10 mouse cellular contexts compared by ENCODE assay signal in genomic region chr14:46077406-46078131, GRCm38 (mm10).
A peak's percentile ranks its signal among the peaks of the same experiment; 100 is the strongest.
DNase-seq lines count a peak whose midpoint lies in the region; ATAC-seq and TF ChIP-seq lines count a peak whose summit lies in the region.
"Had no signal": no experiment of that assay in that cellular context is flagged by ENCODE, and none has a peak within 500 bp of the region (broad histone marks: within the 10 kb centered on the region; RNA-seq: fewer than 3 reads in every experiment).

No protein-coding gene starts in this region.

- no peak for TF ChIP-seq EP300 in heart, adult 2 months (IDR thresholded peaks at IDR 0.05; ENCODE audit: insufficient read depth, low read depth, low read length)

- H3K9me3 ChIP-seq in forebrain, embryonic 11.5 days (ENCODE audit: control insufficient read depth, low read length): no peaks in the 10 kb centered on the region
- H3K9me3 ChIP-seq in forebrain, embryonic 10.5 days: no peaks in the 10 kb centered on the region
- H3K9me3 ChIP-seq in hindbrain, embryonic 15.5 days: no peaks in the 10 kb centered on the region
- no peaks in the 10 kb centered on the region for H3K9me3 ChIP-seq in midbrain, embryonic 15.5 days
- H3K9me3 ChIP-seq: liver, embryonic 13.5 days had no signal

- no peaks in the 10 kb centered on the region for H3K27me3 ChIP-seq in forebrain, embryonic 11.5 days (ENCODE audit: control insufficient read depth, insufficient read depth, low read length)
- H3K27me3 ChIP-seq in forebrain, embryonic 10.5 days (ENCODE audit: poor library complexity, severe bottlenecking): no peaks in the 10 kb centered on the region
- H3K27me3 ChIP-seq in hindbrain, embryonic 15.5 days: no peaks in the 10 kb centered on the region
- H3K27me3 ChIP-seq in midbrain, embryonic 15.5 days (replicated peaks): no peaks in the 10 kb centered on the region
- no peaks in the 10 kb centered on the region for H3K27me3 ChIP-seq in heart, adult 2 months (ENCODE audit: control insufficient read depth, insufficient read depth, low read length)
- H3K27me3 ChIP-seq: liver, embryonic 13.5 days had no signal

- H3K4me2 ChIP-seq in forebrain, embryonic 11.5 days (ENCODE audit: low read depth, low read length, severe bottlenecking): no peak overlapping the region
- H3K4me2 ChIP-seq in hindbrain, embryonic 15.5 days: no peak overlapping the region
- no peak overlapping the region for H3K4me2 ChIP-seq in midbrain, embryonic 15.5 days
- H3K4me2 ChIP-seq: liver, embryonic 13.5 days had no signal

- 80% methylated on average over 11 of the region's 11 CpGs for WGBS in forebrain, embryonic 11.5 days
- WGBS in forebrain, embryonic 10.5 days: 90% methylated on average over 11 of the region's 11 CpGs
- 71% methylated on average over 11 of the region's 11 CpGs for WGBS in hindbrain, embryonic 15.5 days
- WGBS in midbrain, embryonic 15.5 days: 72% methylated on average over 11 of the region's 11 CpGs
- whole genome bisulfite sequencing in heart, adult 2 months: 72% methylated on average over 11 of the region's 11 CpGs

- peak; percentile 52 for DNase-seq in forebrain, embryonic 11.5 days (ENCODE audit: low spot score)
- no peak for DNase-seq in forebrain, embryonic 10.5 days (ENCODE audit: extremely low spot score, low spot score)
- DNase-seq in brain, adult 2 months (ENCODE audit: low read depth, low spot score): peak; percentile 7
- DNase-seq in spleen, postnatal 14 days (ENCODE audit: low spot score in 2 of 2): no peak
- no peak for DNase-seq in cerebellum, postnatal 4 days (ENCODE audit: low spot score in 2 of 2)
- DNase-seq in heart, adult 2 months: no peak
- DNase-seq: kidney, adult 11 months; liver, embryonic 13.5 days had no signal

- no peaks in the 10 kb centered on the region for H3K4me1 ChIP-seq in forebrain, embryonic 11.5 days (replicated peaks; ENCODE audit: control insufficient read depth, insufficient read depth, low read length)
- no peaks in the 10 kb centered on the region for H3K4me1 ChIP-seq in forebrain, embryonic 10.5 days
- no peaks in the 10 kb centered on the region for H3K4me1 ChIP-seq in hindbrain, embryonic 15.5 days (replicated peaks)
- no peaks in the 10 kb centered on the region for H3K4me1 ChIP-seq in midbrain, embryonic 15.5 days
- H3K4me1 ChIP-seq in heart, adult 2 months (ENCODE audit: control insufficient read depth, insufficient read depth, low read length): no peaks in the 10 kb centered on the region
- H3K4me1 ChIP-seq: liver, embryonic 13.5 days had no signal

- H3K4me3 ChIP-seq in forebrain, embryonic 11.5 days (ENCODE audit: low read depth, low read length): no peak overlapping the region
- no peak overlapping the region for H3K4me3 ChIP-seq in forebrain, embryonic 10.5 days
- H3K4me3 ChIP-seq in hindbrain, embryonic 15.5 days: no peak overlapping the region
- no peak overlapping the region for H3K4me3 ChIP-seq in midbrain, embryonic 15.5 days
- H3K4me3 ChIP-seq in heart, adult 2 months: no peak overlapping the region
- H3K4me3 ChIP-seq: liver, embryonic 13.5 days had no signal

- H3K79me2 ChIP-seq in heart, adult 2 months (replicated peaks; ENCODE audit: control insufficient read depth, insufficient read depth, low read length): no peaks in the 10 kb centered on the region

- H3K9ac ChIP-seq in forebrain, embryonic 11.5 days (ENCODE audit: low read length): no peak overlapping the region
- no peak overlapping the region for H3K9ac ChIP-seq in hindbrain, embryonic 15.5 days
- no peak overlapping the region for H3K9ac ChIP-seq in midbrain, embryonic 15.5 days
- H3K9ac ChIP-seq in heart, adult 2 months (ENCODE audit: low read depth, low read length): no peak overlapping the region
- H3K9ac ChIP-seq: liver, embryonic 13.5 days had no signal

- TF ChIP-seq POLR2A in heart, adult 2 months (IDR thresholded peaks at IDR 0.05; ENCODE audit: insufficient read depth, low read depth, low read length): no peak

- ATAC-seq in forebrain, embryonic 11.5 days (replicated peaks; ENCODE audit: low FRiP score): no peak
- peak; percentile 75 for ATAC-seq in hindbrain, embryonic 15.5 days (ENCODE audit: low FRiP score, low read depth)
- ATAC-seq in midbrain, embryonic 15.5 days (replicated peaks): peak; percentile 87

- no peaks in the 10 kb centered on the region for H3K36me3 ChIP-seq in forebrain, embryonic 11.5 days (ENCODE audit: control insufficient read depth, insufficient read depth, low read length)
- H3K36me3 ChIP-seq in forebrain, embryonic 10.5 days (replicated peaks): no peaks in the 10 kb centered on the region
- no peaks in the 10 kb centered on the region for H3K36me3 ChIP-seq in hindbrain, embryonic 15.5 days
- H3K36me3 ChIP-seq in midbrain, embryonic 15.5 days (replicated peaks): no peaks in the 10 kb centered on the region
- H3K36me3 ChIP-seq in heart, adult 2 months (ENCODE audit: control insufficient read depth, insufficient read depth, low read length): no peaks in the 10 kb centered on the region
- H3K36me3 ChIP-seq: liver, embryonic 13.5 days had no signal

- no peak for TF ChIP-seq CTCF in heart, adult 2 months (IDR thresholded peaks at IDR 0.05)

- H3K27ac ChIP-seq in forebrain, embryonic 11.5 days (ENCODE audit: low read depth, low read length): no peak overlapping the region
- no peak overlapping the region for H3K27ac ChIP-seq in forebrain, embryonic 10.5 days
- H3K27ac ChIP-seq in hindbrain, embryonic 15.5 days (replicated peaks): no peak overlapping the region
- no peak overlapping the region for H3K27ac ChIP-seq in midbrain, embryonic 15.5 days
- no peak overlapping the region for H3K27ac ChIP-seq in heart, adult 2 months
- H3K27ac ChIP-seq: liver, embryonic 13.5 days had no signal

- intact Hi-C loops in heart, adult 2 months (cut with DNase I): loop anchor here (10.0 kb wide), 2 partner anchors 307 to 647 kb away; no protein-coding TSS in a partner anchor

Comparison
In these comparisons a context has a peak if more than half of its experiments do, and no peak if none do; other contexts are left out.
1. DNase-seq: peak in forebrain, embryonic 11.5 days (single experiment) and brain, adult 2 months (single experiment); none in forebrain, embryonic 10.5 days (single experiment), spleen, postnatal 14 days (0 of 2), cerebellum, postnatal 4 days (0 of 2) and heart, adult 2 months (0 of 2).